Mouse (Mus musculus): ENCODE measurements around the gene Vamp2.
A peak's percentile ranks its signal among the peaks of the same experiment; 100 is the strongest.

The Vamp2 gene

GRCm38 (mm10) chr11:69099177-69099914 is 11.1 kb downstream of the Vamp2 start:
- peak; percentile 72 for DNase-seq (ENCODE audit: low spot score)

- DNase-seq (ENCODE audit: low spot score), result peak; percentile 90
Observed at GRCm38 (mm10) chr11:69099915-69100345, 11.6 kb downstream of the Vamp2 start.

- no peak for DNase-seq (ENCODE audit: low spot score)
Observed at GRCm38 (mm10) chr11:69100639-69101360, 12.5 kb downstream of the Vamp2 start.

- no peak for DNase-seq (ENCODE audit: low spot score)
Observed at GRCm38 (mm10) chr11:69101604-69102402, 13.5 kb downstream of the Vamp2 start.

- no peak for DNase-seq (ENCODE audit: low spot score)
Observed at GRCm38 (mm10) chr11:69102403-69102725, 14.1 kb downstream of the Vamp2 start.

GRCm38 (mm10) chr11:69103121-69103520 is 14.8 kb downstream of the Vamp2 start:
- DNase-seq (ENCODE audit: low spot score), result no peak

- no peak for DNase-seq (ENCODE audit: low spot score)
Observed at GRCm38 (mm10) chr11:69103531-69104435, 15.5 kb downstream of the Vamp2 start.

GRCm38 (mm10) chr11:69104487-69104886 is 16.2 kb downstream of the Vamp2 start:
- no peak for DNase-seq (ENCODE audit: low spot score)

GRCm38 (mm10) chr11:69105227-69105626 is 16.9 kb downstream of the Vamp2 start:
- no peak for DNase-seq (ENCODE audit: low spot score)

- no peak for DNase-seq (ENCODE audit: low spot score)
Observed at GRCm38 (mm10) chr11:69105796-69106195, 17.5 kb downstream of the Vamp2 start.

- no peak for DNase-seq (ENCODE audit: low spot score)
Observed at GRCm38 (mm10) chr11:69106299-69106698, 18.0 kb downstream of the Vamp2 start.

GRCm38 (mm10) chr11:69106842-69107241 is 18.6 kb downstream of the Vamp2 start:
- no peak for DNase-seq (ENCODE audit: low spot score)

GRCm38 (mm10) chr11:69107676-69108075 is 19.4 kb downstream of the Vamp2 start:
- no peak for DNase-seq (ENCODE audit: low spot score)

- DNase-seq (ENCODE audit: low spot score), result no peak
Observed at GRCm38 (mm10) chr11:69108223-69108622, 19.9 kb downstream of the Vamp2 start.

GRCm38 (mm10) chr11:69109032-69109900 is 21.0 kb downstream of the Vamp2 start:
- DNase-seq (ENCODE audit: low spot score), result no peak

- peak; percentile 94 for DNase-seq (ENCODE audit: low spot score)
Observed at GRCm38 (mm10) chr11:69110319-69111046, 22.2 kb downstream of the Vamp2 start.

GRCm38 (mm10) chr11:69111051-69111810 is 22.9 kb downstream of the Vamp2 start:
- DNase-seq (ENCODE audit: low spot score), result no peak

- DNase-seq (ENCODE audit: low spot score), result no peak
Observed at GRCm38 (mm10) chr11:69111865-69112264, 23.6 kb downstream of the Vamp2 start.

GRCm38 (mm10) chr11:69114018-69114417 is 25.7 kb downstream of the Vamp2 start:
- DNase-seq (ENCODE audit: low spot score), result no peak

Data from ovary, postnatal 36 days (tissue).